Mouse (Mus musculus) G1E-ER4 (cell line): ENCODE data around the gene Snai1. TPM values are rescaled to one million over a fixed set of nuclear protein-coding genes. Genes with fewer than 3 reads are reported as not detected.

Source experiments
- GATA1 ChIP-seq: IDR thresholded peaks from one replicate; pipeline ENCODE4 v1.8.0; 2012; ENCODE audit warnings: low read length, inconsistent platforms
- polyA plus RNA-seq: library from polyadenylated mRNA; stranded (reverse); fragments of >175 nt; gene quantifications from 2 replicates; pipeline ENCODE4 v1.2.3, GENCODE M21; 2012

Gene Snai1
- polyA plus RNA-seq, 1 experiment, result not detected

- no peak for TF ChIP-seq GATA1
These were observed 24.1 kb downstream of the Snai1 start for GRCm38 (mm10) chr2:167562101-167562500.

- no peak for TF ChIP-seq GATA1
These were observed 25.0 kb downstream of the Snai1 start for GRCm38 (mm10) chr2:167563035-167563434.

DNA sequence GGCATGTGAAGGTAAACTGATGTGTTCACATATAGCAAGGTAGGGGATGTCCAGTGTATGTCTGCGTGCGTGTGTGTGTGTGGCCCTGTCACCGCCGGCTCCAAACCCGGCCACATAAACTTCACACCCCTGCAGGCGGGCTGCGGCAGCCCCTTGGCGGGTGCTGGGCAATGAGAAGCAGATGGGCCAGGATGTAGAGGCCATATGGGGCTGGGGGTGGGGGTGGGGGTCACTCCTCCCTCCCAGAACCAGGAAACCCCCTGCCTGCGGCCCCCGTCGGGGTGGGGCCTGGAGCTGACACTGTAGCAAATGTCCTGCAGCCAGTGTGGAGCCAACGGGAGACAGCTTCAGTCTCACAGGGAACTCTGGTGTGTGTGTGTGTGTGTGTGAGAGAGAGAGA lies 25.7 kb downstream of the Snai1 start:
- no peak for TF ChIP-seq GATA1

GRCm38 (mm10) chr2:167564551-167565311 lies 26.7 kb downstream of the Snai1 start:
- TF ChIP-seq GATA1, result no peak

- TF ChIP-seq GATA1, result no peak
These were observed 27.3 kb downstream of the Snai1 start for GRCm38 (mm10) chr2:167565312-167565656.

DNA sequence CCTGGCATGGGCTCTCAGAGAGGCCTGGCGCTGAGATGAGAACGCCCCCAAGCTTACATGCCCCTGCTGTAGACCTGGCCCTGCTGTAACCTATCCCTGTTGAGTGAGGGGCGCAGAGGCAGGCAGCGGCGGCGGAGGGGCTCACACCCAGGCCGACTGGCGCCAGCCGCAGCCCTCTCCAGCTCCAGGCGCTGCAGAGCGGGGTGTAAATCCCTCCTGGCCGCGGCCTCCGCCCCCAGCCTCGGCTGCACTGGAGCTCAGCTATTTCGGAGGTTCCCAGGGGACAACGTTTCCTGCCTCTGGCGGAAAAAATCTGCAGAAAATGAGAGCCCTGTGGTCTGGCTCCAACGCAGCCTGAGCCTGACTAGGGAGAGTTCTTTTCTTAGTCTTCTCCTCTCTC lies 27.7 kb downstream of the Snai1 start:
- TF ChIP-seq GATA1, result no peak

GRCm38 (mm10) chr2:167568112-167568511 lies 30.1 kb downstream of the Snai1 start:
- no peak for TF ChIP-seq GATA1

DNA sequence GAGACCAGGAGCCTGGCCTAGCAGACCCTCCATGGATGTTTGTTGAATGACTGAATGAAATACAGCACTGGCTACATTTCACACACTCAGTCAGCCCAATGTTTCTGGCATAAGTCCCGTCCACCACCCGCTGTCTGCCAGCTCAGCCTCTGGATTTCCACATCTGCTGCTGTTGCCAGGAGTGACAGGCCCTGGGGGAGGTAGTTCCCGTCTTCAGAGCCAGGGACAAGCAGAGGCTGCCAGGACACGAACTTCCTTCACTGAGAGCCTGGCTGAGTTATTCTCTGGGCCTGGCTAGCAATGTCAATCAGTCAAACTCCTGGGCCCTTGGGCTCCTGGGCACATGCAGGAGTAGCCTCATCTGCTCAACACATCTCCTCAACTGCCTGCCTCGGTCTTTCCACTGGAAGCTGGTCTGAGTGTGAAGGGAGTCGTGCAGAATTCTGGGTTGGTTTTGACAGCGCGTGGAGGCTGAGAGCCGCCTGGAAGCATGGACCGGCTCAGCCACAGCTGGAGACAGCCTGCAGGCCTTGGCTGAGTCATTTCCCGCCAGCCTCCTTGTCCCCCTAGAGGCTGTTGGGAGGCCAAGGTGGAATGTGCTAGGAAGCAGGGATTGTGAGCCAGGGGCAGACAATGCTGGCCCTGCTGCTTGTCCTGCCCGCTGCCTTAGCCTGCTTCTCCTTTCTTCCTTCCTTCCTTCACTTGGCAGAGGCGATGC lies 32.1 kb downstream of the Snai1 start:
- TF ChIP-seq GATA1, result no peak

- TF ChIP-seq GATA1, result no peak
These were observed 32.8 kb downstream of the Snai1 start for GRCm38 (mm10) chr2:167570815-167571214.

GRCm38 (mm10) chr2:167571442-167572220 lies 33.6 kb downstream of the Snai1 start:
- no peak for TF ChIP-seq GATA1

- no peak for TF ChIP-seq GATA1
These were observed 36.8 kb downstream of the Snai1 start for GRCm38 (mm10) chr2:167574814-167575213.

DNA sequence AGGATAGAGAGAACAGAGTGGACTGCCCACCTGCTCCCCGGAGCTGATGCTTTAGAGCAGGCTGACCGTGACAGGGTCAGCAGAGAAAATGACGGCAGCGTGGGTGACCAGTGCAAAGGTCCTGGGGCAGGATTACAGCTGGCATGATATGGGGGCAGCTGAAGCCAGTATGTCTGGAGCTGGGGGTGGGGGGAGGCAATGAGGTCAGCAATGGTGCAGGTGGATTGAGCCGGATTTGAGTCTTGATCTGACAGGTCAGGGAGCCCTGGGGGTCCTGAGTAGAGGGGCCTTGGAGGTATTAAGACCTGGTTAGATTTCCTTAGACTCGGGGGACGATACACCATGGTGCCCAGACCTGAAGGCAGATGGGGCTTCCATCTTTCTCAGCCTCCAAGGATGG lies 37.6 kb downstream of the Snai1 start:
- TF ChIP-seq GATA1, result no peak

GRCm38 (mm10) chr2:167576121-167576620 lies 38.2 kb downstream of the Snai1 start:
- TF ChIP-seq GATA1, result no peak

GRCm38 (mm10) chr2:167577186-167577785 lies 39.3 kb downstream of the Snai1 start:
- no peak for TF ChIP-seq GATA1

DNA sequence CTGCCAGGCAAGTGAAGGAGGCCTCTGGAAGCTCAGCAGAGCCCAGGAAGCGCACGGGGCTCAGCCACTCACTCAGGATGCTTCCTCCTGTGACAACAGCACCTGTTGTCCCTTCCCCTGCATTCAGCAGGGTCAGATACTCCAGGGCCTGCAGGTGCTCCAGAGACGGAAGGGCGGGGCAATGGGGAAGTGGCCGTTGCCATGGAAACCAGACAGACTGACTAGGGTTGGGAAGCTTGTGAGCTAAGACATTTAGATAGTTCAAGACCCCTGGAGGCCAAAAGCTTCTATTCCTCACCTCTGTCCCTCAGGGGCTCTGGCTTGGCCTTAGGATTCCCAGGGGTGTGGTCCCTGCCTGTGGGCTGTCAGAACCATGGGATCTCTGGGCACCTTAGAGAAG lies 40.5 kb downstream of the Snai1 start:
- TF ChIP-seq GATA1, result no peak
